Mouse (Mus musculus) brown adipose tissue, adult 24 weeks (tissue): Measurements from ENCODE around the gene Rasal2. TPM values are rescaled to one million over a fixed set of nuclear protein-coding genes. Genes with fewer than 3 reads are reported as not detected.

Source experiments
- H3K27ac ChIP-seq: fragments of 200-500 bp; replicated peaks from 2 replicates; pipeline ENCODE4 v1.5.1; 2012; ENCODE audit warnings: low read depth, mild to moderate bottlenecking, low read length
- H3K4me1 ChIP-seq: fragments of 200-500 bp; 2 replicates; pipeline ENCODE4 v1.6.1; 2012; ENCODE audit warnings: low read length, mixed read lengths; ENCODE audit not compliant: control insufficient read depth, insufficient read depth, insufficient read length
- H3K4me3 ChIP-seq: fragments of 200-500 bp; 2 replicates; pipeline ENCODE4 v1.5.1; 2012; ENCODE audit warnings: low read depth, mild to moderate bottlenecking, low read length, moderate library complexity; ENCODE audit not compliant: insufficient read depth
- polyA plus RNA-seq: library from polyadenylated mRNA; stranded (reverse); fragments of >200 nt; gene quantifications from 2 replicates; pipeline ENCODE4 v1.2.4, GENCODE M21; 2012; ENCODE audit not compliant: missing spikeins, insufficient read depth, insufficient read length

Rasal2 gene
- polyA plus RNA-seq, 1 experiment: 3.4 TPM

DNA sequence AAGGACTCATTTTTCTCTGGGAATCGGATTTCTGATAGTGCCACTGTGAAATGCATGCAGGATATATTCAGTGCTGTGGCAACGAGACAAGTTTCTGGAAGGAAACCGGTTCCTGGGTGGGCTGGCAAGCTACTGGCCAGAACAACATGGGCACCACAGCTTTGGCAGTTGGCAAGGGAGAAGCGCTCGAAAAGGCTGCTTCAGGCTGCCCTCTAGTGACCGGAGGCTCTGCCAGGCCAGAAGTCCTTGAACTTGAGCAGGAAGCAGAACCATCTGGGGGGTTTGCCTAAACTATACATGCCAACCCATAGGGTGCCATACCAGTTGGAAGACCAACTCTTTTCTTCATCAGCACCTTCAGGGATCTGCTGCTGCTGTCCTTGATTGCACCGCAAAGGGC, 33.9 kb upstream of the Rasal2 start:
- Histone ChIP-seq H3K4me3 (no peak overlapping the region), H3K4me1 (peaks cover 28% of the 10 kb centered on the region), H3K27ac (no peak overlapping the region; the same call in 1 of the 2 replicates)

DNA sequence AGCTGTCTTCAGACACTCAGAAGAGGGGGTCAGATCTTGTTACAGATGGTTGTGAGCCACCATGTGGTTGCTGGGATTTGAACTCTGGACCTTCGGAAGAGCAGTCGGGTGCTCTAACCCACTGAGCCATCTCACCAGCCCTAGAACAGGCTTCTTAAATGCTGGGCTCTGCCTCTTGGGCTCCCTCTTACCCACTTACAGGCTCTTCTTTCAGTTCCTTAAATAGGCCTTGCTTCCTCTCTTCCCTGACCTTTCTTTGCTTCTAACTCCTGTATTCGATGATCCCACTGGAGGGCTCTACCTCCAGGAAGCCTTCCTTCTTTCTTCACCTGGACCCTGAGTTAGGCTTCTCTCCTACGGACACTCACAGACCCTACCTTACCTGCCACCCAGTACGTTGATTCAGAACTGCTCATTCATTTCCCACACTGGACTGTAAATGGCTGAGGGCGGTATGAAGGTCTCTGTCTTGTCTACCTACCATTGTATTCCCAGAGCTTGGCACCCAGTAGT, 33.1 kb upstream of the Rasal2 start:
- Histone ChIP-seq H3K27ac (peak overlapping the region; percentile 19; the same call in 1 of the 2 replicates), H3K4me3 (no peak overlapping the region), H3K4me1 (peaks cover 24% of the 10 kb centered on the region)

DNA sequence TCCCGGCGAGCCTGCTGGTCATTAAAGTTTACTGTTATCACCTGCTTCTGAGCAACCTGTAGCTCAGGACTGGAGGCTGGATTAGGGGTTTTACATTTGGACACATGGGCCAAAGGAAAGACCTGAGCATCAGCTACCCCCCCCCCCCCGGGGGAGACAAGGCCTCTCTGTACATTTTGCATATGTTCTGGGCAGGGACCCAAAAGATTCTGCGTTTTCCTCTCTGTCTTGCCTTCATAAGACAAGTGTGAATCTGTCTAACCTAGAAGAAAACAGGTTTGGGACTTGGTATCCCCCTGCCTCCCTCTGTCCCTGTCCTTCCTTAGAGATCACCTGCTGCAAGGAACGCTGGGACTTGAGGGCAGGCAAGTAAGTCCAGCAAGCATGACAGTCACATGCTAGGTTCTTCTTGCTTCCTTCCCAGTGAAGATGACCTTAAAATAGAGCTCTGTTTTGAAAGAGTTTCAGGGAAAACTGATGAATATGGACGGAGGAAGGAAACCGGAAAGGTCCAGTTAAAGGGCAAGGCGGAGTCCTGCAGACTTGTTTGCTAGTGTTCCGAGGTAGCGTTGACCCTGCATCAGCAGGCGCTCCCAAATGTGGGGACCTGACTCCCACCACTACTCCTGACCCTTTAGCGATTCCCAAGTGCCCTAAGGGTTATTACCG, 32.4 kb upstream of the Rasal2 start:
- peaks cover 26% of the 10 kb centered on the region for H3K4me1 ChIP-seq
- peak overlapping the region; percentile 82 for H3K27ac ChIP-seq
- H3K4me3 ChIP-seq: no peak overlapping the region

DNA sequence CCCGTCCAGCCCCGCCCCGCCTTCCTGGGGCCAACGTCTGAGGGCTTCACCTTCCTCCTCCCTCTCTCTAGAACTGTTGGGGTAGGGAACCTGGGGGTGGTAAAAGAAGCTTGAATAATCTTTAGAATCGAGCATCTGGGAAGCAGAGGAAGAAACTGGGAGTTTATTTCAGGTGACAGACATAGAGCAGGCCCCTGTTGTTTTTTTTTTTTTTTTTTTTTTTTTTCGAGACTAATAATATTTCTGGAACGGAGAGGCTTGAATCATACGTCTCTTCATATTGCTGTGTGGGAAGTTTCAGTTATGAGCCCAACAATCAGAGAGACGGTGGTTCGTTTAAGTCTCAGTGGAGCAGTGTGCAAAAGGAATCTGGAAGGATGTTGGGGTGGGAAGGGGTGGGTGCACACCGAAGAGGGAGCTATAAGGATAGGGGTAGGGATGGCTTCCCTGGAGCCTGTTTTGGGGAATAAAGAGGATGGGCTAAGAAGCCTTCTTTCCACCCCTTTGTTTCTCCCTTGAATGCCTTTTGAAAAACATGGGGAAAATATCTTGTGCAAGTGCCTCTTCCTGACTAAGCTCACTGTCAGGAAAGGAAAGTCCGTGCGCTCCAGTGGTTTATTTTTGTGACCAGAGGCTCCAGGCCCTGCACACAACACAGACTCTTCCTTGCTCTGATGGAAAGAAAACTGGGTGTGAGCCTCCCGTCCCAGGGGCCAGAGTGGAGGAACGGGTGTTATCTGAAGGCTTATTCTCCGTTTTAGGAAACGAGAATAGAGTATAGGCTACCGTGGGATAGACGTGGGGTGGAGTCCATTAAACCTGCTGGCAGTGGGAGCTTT, 31.5 kb upstream of the Rasal2 start:
- Histone ChIP-seq H3K4me1 (peaks cover 22% of the 10 kb centered on the region), H3K4me3 (no peak overlapping the region), H3K27ac (peak overlapping the region; percentile 82)

DNA sequence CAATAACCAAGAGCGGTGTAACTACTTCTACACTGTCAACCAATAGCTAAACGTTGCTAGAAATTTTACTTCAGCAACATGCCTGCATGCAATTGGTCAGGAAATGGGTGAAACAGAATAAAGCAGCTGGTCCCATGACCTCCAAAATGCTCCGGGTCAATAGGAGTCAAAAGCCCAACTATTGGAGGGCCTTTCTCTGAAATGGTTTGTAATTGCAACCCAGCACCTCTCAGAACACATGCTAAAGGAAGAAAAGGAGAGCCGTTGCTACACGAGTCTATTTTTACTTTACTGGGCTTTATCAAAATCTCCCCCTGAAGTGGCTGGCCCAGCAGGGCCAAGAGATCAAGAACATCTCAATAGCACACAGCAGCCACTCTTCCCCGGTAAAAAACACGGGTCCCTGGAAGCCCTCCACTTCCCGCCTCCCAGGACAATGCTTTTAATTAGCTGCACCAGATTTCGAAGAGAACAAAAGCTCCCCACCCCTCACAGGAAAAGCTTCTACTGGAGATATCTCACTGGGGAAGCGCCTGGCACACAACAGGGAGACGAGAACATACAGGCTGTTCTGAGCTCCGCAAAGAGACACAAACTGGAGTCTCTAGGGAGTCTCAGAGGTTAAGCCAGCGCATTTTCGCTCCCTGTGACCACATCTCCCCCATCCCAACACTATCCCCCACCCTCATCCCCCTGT, 30.8 kb upstream of the Rasal2 start:
- Histone ChIP-seq H3K27ac (peak overlapping the region; percentile 82), H3K4me3 (no peak overlapping the region), H3K4me1 (peaks cover 20% of the 10 kb centered on the region)

DNA sequence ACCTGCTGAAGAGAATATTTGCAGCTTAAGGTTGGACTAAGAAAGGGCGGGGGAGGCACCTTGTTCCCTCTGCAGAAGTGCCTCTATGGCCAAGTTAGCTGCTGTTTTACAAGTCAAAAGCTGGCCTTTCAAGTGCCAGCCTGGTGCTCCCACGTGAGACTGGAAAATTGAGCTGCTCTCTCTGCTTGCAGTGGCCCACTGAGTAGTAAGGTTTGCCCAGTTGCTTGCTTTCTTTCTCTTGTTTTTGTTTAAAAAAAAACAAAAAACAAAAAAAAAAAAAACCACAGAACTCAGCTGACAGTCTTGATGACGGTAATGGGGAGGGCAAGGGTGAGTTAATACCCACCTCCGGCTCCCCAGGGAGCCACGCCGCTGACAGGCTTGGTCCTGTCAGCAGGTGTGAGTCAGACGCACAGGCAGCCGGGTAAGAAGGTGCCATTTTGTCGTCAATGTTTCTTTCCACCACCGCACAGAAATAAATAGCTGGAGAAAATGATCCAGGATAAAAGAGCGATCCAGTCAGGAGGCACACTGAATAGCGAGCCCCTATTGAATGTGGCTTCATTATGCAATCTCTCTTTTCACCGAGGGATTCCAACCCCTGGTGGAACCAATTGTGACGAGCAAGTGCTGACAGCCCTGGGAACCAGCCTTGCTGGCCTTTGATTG, 27.7 kb upstream of the Rasal2 start:
- Histone ChIP-seq H3K27ac (no peak overlapping the region), H3K4me3 (0 out of 2 replicates have a peak overlapping the region, but pooled peaks have one; percentile 10), H3K4me1 (peaks cover 14% of the 10 kb centered on the region)

DNA sequence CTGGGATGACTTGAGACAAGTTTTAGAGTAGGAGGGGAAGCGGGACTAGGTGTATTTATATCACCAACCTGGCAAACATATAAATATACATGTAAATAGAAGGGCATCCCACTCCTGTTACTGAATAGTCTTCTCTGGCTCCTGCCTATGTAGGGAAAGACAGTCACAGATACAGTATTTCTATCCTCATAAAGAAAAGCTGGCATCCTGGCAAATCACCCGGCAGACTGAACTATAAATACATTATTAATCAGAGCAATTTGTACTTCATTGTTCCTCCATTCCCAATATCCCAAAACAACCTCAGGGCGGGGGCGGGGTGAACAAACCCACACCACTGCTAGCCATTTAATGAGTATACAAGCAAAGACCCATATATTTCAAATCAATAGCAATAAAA, 26.7 kb upstream of the Rasal2 start:
- Histone ChIP-seq H3K4me3 (no peak overlapping the region), H3K27ac (no peak overlapping the region)

DNA sequence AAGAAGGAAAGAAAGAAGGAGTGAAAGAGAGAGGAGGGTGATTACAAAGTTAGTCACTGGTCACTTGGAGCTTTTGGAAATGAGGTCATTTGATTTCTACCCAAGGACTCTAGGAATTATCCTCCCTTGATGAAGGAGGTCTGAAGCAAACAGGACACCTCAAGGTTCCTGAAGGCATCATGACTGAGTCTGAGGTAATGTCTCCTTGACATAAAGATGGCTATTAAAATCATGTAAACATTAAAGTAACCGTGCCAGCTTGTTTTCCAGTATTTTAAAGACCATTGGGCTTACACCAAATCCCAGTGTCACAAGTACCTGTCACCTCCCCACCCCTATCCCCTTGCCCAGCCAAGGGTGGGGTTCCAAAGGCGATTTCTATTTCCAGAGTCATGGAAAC, 25.9 kb upstream of the Rasal2 start:
- Histone ChIP-seq H3K4me3 (no peak overlapping the region), H3K27ac (no peak overlapping the region)

More for the DNA sequence above, 26.7 kb upstream of the Rasal2 start:
- peaks cover 5% of the 10 kb centered on the region; the same call in 1 of the 2 replicates for H3K4me1 ChIP-seq

DNA sequence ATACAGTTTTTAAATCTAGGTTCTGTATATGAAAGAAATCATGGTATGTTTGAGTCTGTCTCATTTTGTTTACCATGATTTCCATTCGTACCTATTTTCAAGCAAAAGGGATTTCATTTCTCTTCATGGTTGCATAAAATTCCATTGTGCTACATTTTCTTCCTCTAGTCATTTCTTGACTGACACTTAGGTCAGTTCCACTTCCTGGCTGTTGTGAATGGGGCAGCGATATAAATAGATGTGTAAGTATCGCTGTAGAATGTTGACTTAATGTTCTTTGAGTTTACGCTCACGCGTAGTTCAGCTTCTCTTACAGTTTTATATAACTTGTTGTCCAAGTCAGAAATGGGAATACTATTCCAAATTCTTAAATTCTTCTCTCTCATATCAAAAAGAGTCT, 23.5 kb upstream of the Rasal2 start:
- Histone ChIP-seq H3K4me1 (0 out of 2 replicates have a peak, but pooled peaks cover 2% of the 10 kb centered on the region), H3K4me3 (no peak overlapping the region), H3K27ac (no peak overlapping the region)

More for the DNA sequence above, 25.9 kb upstream of the Rasal2 start:
- H3K4me1 ChIP-seq: peaks cover 5% of the 10 kb centered on the region; the same call in 1 of the 2 replicates

DNA sequence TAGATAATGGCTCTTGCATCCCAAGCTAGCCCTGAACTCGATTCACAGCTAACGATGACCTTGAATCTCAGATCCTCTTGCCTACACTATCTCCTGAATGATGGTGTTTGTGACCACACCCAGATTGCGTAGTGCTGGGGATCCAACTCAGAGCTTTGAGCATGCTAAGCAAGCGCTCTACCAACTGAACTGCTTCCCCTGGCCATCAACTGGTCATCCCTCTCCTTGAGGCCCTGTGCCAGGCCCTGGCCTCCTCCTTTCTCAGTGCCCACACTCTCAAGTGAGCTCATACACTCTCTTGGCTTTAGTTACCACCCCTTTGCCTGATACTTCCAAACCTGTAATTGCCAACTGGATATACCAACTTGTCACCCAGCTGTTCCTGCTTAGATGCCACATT, 22.0 kb upstream of the Rasal2 start:
- H3K4me1 ChIP-seq: no peaks in the 10 kb centered on the region
- no peak overlapping the region for H3K27ac ChIP-seq
- no peak overlapping the region for H3K4me3 ChIP-seq

DNA sequence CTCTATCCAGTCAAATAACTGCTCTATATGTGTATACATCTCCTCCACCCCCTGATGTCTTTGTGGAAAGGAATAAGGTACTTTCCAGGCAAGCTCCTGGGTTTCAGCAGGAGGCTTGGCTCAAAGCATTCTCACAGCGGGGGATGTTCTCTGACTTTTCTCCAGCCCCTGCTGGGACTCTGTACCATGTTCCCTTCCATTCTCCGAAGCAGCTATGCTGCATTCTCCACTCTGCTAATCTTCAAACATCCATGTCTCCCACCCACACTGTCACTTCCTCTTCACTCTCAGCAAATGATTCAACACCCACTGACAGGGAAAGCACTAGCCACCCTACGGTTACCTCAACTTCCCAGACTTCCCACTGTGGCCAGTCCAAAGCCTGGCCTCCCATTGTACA, 20.9 kb upstream of the Rasal2 start:
- no peaks in the 10 kb centered on the region for H3K4me1 ChIP-seq
- H3K27ac ChIP-seq: no peak overlapping the region
- H3K4me3 ChIP-seq: no peak overlapping the region

DNA sequence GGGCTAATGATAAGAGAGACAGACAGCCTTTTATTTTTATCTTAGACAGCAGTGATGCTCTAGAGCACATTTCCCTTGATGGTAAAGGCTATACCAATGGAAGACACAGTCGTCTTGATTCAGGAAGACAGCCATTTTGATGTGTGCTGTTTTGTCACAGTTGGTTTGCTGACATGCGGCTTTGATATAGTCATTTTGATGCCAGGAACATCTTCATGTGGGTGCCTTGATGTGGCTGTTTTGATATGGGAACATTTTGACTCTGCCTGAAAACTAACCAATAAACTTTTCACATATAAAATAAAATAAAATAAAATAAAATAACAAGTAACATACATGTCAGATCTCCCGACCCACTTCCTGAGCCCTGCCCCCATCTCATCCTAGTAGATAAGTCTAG, 16.0 kb upstream of the Rasal2 start:
- Histone ChIP-seq H3K27ac (no peak overlapping the region), H3K4me3 (no peak overlapping the region), H3K4me1 (no peaks in the 10 kb centered on the region)

DNA sequence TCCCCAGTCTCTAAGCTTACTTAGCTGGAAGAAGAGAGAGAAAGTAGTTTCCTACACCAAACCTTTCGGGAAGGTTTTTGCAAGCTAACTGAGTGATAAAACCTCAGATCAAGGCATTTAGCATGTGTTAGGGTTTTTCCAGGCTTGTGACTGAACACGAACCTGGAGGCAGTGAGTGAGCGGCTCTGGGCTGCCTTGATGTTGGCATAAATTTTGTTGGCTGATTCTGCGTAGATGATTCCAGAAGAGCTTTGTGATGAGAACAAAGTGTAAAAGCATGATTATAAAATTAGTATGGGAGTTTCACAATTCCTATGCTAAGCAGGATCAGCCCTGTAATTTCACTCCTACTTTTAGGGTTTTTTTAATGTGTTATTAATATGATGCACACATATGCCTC, 15.2 kb upstream of the Rasal2 start:
- Histone ChIP-seq H3K4me1 (no peaks in the 10 kb centered on the region), H3K4me3 (no peak overlapping the region), H3K27ac (no peak overlapping the region)

DNA sequence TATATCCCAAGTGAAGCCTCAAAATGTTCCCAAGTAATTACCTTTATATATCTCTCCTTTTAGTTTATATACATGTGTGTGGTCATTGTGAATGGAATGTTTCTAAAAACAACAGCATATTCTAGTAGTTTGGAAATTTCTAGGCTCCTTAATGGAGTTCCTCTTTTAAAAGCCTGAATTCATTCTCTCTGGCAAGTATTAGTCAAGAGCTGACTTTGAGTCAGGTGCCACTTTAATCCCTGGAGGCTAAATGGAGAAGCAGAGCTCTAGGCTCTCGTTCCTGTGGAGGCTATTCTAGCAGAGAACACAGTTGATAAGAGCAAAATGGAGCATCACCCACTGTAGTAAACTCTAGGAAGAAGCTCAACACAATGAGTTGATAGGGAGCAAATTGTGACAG, 14.5 kb upstream of the Rasal2 start:
- Histone ChIP-seq H3K4me1 (no peaks in the 10 kb centered on the region), H3K4me3 (no peak overlapping the region), H3K27ac (no peak overlapping the region)
